In genomic region chr2:30725601-30726489, GRCm38 (mm10) we compare ENCODE assay signal across 8 mouse cellular contexts.
A peak's percentile ranks its signal among the peaks of the same experiment; 100 is the strongest.
DNase-seq lines count a peak whose midpoint lies in the region; ATAC-seq and TF ChIP-seq lines count a peak whose summit lies in the region.

No protein-coding gene starts in this region.

- DNase-seq in lung, embryonic 14.5 days: peak; percentile 84
- no peak for DNase-seq in lung, adult 2 months
- peak; percentile 73 to 82 for DNase-seq in cerebellum, postnatal 10 days
- peak; percentile 80 for DNase-seq in kidney, postnatal 10 days
- peak; percentile 85 for DNase-seq in midbrain, embryonic 10.5 days (ENCODE audit: low spot score)
- DNase-seq in spleen, postnatal 10 days (ENCODE audit: low spot score in 2 of 2): no peak

- no peaks in the 10 kb centered on the region for H3K9me3 ChIP-seq in lung, embryonic 14.5 days (ENCODE audit: low read depth, low read length)
- no peaks in the 10 kb centered on the region for H3K9me3 ChIP-seq in forebrain, embryonic 15.5 days
- no peaks in the 10 kb centered on the region for H3K9me3 ChIP-seq in midbrain, embryonic 10.5 days (replicated peaks)

- no peaks in the 10 kb centered on the region for H3K36me3 ChIP-seq in lung, embryonic 14.5 days (ENCODE audit: insufficient read depth)
- no peaks in the 10 kb centered on the region for H3K36me3 ChIP-seq in forebrain, embryonic 15.5 days
- no peaks in the 10 kb centered on the region for H3K36me3 ChIP-seq in midbrain, embryonic 10.5 days

- H3K9ac ChIP-seq in lung, embryonic 14.5 days: peak overlapping the region; percentile 52
- H3K9ac ChIP-seq in forebrain, embryonic 15.5 days (replicated peaks): peak overlapping the region; percentile 37

- peaks cover 43% of the 10 kb centered on the region for H3K4me1 ChIP-seq in lung, embryonic 14.5 days (ENCODE audit: insufficient read depth)
- H3K4me1 ChIP-seq in lung, adult 2 months (ENCODE audit: control insufficient read depth, insufficient read depth, low read length): peaks cover 5% of the 10 kb centered on the region; the same call in 1 of the 2 replicates
- H3K4me1 ChIP-seq in forebrain, embryonic 15.5 days: peaks cover 60% of the 10 kb centered on the region
- peaks cover 60% of the 10 kb centered on the region for H3K4me1 ChIP-seq in midbrain, embryonic 10.5 days

- TF ChIP-seq CTCF in lung, embryonic 14.5 days (IDR thresholded peaks at IDR 0.05; ENCODE audit: low read depth): peak; percentile 53
- no peak for TF ChIP-seq CTCF in lung, adult 2 months (IDR thresholded peaks at IDR 0.05; ENCODE audit: insufficient read depth, low read length)

- peak overlapping the region; percentile 27 for H3K4me3 ChIP-seq in lung, embryonic 14.5 days (ENCODE audit: low read depth, low read length)
- no peak overlapping the region for H3K4me3 ChIP-seq in lung, adult 2 months (replicated peaks; ENCODE audit: extremely low read depth, low read depth, low read length)
- H3K4me3 ChIP-seq in forebrain, embryonic 15.5 days: peak overlapping the region; percentile 14; the same call in 1 of the 2 replicates
- peak overlapping the region; percentile 47 for H3K4me3 ChIP-seq in midbrain, embryonic 10.5 days

- H3K4me2 ChIP-seq in lung, embryonic 14.5 days: peak overlapping the region; percentile 67
- H3K4me2 ChIP-seq in forebrain, embryonic 15.5 days (replicated peaks): peak overlapping the region; percentile 37

- no peak for TF ChIP-seq POLR2A in lung, adult 2 months (IDR thresholded peaks at IDR 0.05; ENCODE audit: borderline replicate concordance, extremely low read depth, low read depth, low read length)

- 13% methylated on average over 38 of the region's 38 CpGs for WGBS in lung, embryonic 14.5 days
- 24% methylated on average over 38 of the region's 38 CpGs for WGBS in lung, adult 2 months
- 12% methylated on average over 38 of the region's 38 CpGs for WGBS in forebrain, embryonic 15.5 days
- WGBS in midbrain, embryonic 10.5 days: 16% methylated on average over 38 of the region's 38 CpGs

- ATAC-seq in lung, embryonic 14.5 days (ENCODE audit: insufficient read depth): peak; percentile 44; the same call in 1 of the 2 replicates
- peak; percentile 70 for ATAC-seq in forebrain, embryonic 15.5 days (replicated peaks)
- no peak for ATAC-seq in erythroid progenitor cell, adult 5-6 weeks (replicated peaks; ENCODE audit: low FRiP score, poor library complexity, severe bottlenecking)

- peak overlapping the region; percentile 63 for H3K27ac ChIP-seq in lung, embryonic 14.5 days (ENCODE audit: low read depth)
- peak overlapping the region; percentile 99 for H3K27ac ChIP-seq in forebrain, embryonic 15.5 days (replicated peaks)
- peak overlapping the region; percentile 100 for H3K27ac ChIP-seq in midbrain, embryonic 10.5 days (replicated peaks)

- H3K27me3 ChIP-seq in lung, embryonic 14.5 days (ENCODE audit: insufficient read depth, low read length): no peaks in the 10 kb centered on the region
- H3K27me3 ChIP-seq in forebrain, embryonic 15.5 days: no peaks in the 10 kb centered on the region
- no peaks in the 10 kb centered on the region; the same call in 1 of the 2 replicates for H3K27me3 ChIP-seq in midbrain, embryonic 10.5 days (ENCODE audit: low read depth, poor library complexity, severe bottlenecking)

Comparison
In these comparisons a context has a peak if more than half of its experiments do, and no peak if none do; other contexts are left out.
1. DNase-seq: peak in lung, embryonic 14.5 days (single experiment), cerebellum, postnatal 10 days (2 of 2), kidney, postnatal 10 days (single experiment) and midbrain, embryonic 10.5 days (single experiment); none in lung, adult 2 months (single experiment) and spleen, postnatal 10 days (0 of 2).
2. Peak in every context shown above with its lines, with median percentiles within 50 percentile points of each other: H3K27ac ChIP-seq.